ENCODE assay signal across 11 mouse cellular contexts in genomic region chr10:40649634-40650033, GRCm38 (mm10). TPM values are rescaled to one million over a fixed set of nuclear protein-coding genes. Genes with fewer than 3 reads are reported as not detected.
DNase-seq lines count a peak whose midpoint lies in the region; ATAC-seq lines count a peak whose summit lies in the region.
"Had no signal": no experiment of that assay in that cellular context is flagged by ENCODE, and none has a peak within 500 bp of the region (broad histone marks: within the 10 kb centered on the region; RNA-seq: fewer than 3 reads in every experiment).

No protein-coding gene starts in this region.

- intact Hi-C loops in left cerebral cortex, postnatal 10 days (cut with DNase I) = loop anchor here (2.0 to 10.0 kb wide), 2 partner anchors 235 to 635 kb away; no protein-coding TSS in a partner anchor

- ATAC-seq in hindbrain, embryonic 11.5 days (ENCODE audit: low FRiP score) = no peak
- ATAC-seq in monocyte, adult 5-6 weeks (replicated peaks; ENCODE audit: insufficient number of reproducible peaks, low FRiP score, low TSS enrichment, poor library complexity, severe bottlenecking) = no peak

- no peak overlapping the region for H3K27ac ChIP-seq in hindbrain, embryonic 11.5 days (ENCODE audit: low read depth, low read length)
- no peak overlapping the region for H3K27ac ChIP-seq in hindbrain, embryonic 10.5 days
- H3K27ac ChIP-seq: heart, embryonic 10.5 days; lung, embryonic 15.5 days had no signal

- 0 out of 2 replicates have a peak, but pooled peaks cover 2% of the 10 kb centered on the region for H3K4me1 ChIP-seq in hindbrain, embryonic 11.5 days (replicated peaks; ENCODE audit: control insufficient read depth, insufficient read depth, low read length)
- peaks cover 18% of the 10 kb centered on the region; the same call in 1 of the 2 replicates for H3K4me1 ChIP-seq in hindbrain, embryonic 10.5 days (replicated peaks)
- H3K4me1 ChIP-seq: heart, embryonic 10.5 days had no signal

- no peaks in the 10 kb centered on the region for H3K9me3 ChIP-seq in hindbrain, embryonic 11.5 days (ENCODE audit: control insufficient read depth, low read length)
- H3K9me3 ChIP-seq in hindbrain, embryonic 10.5 days = peaks cover 17% of the 10 kb centered on the region
- H3K9me3 ChIP-seq: lung, embryonic 15.5 days had no signal

- no peak overlapping the region for H3K4me3 ChIP-seq in hindbrain, embryonic 11.5 days (ENCODE audit: low read depth, low read length)
- H3K4me3 ChIP-seq in hindbrain, embryonic 10.5 days = no peak overlapping the region
- H3K4me3 ChIP-seq: heart, embryonic 10.5 days; lung, embryonic 15.5 days had no signal

- no peak overlapping the region for H3K9ac ChIP-seq in hindbrain, embryonic 11.5 days (ENCODE audit: low read depth, low read length)
- H3K9ac ChIP-seq: lung, embryonic 15.5 days had no signal

- peak; percentile 41 for DNase-seq in hindbrain, embryonic 11.5 days (ENCODE audit: low spot score)
- DNase-seq in hindbrain, embryonic 10.5 days (ENCODE audit: low spot score) = no peak
- DNase-seq in 3T3-L1 (ENCODE audit: low read depth, low spot score) (peak; percentile 78), ES-CJ7 (ENCODE audit: low read depth, low spot score) (peak; percentile 21)
- peak; percentile 48 for DNase-seq in embryo, embryonic 11 days
- DNase-seq in left cerebral cortex, postnatal 10 days (ENCODE audit: extremely low spot score in 1 of 2, low spot score in 2 of 2) = no peak
- DNase-seq in thymus, postnatal 14 days = no peak
- DNase-seq: thymus, postnatal 25 days had no signal

- WGBS in hindbrain, embryonic 11.5 days = 34% methylated on average over 4 of the region's 4 CpGs
- 36% methylated on average over 4 of the region's 4 CpGs for WGBS in hindbrain, embryonic 10.5 days

- no peaks in the 10 kb centered on the region for H3K36me3 ChIP-seq in hindbrain, embryonic 11.5 days (ENCODE audit: control insufficient read depth, insufficient read depth, low read length)
- no peaks in the 10 kb centered on the region for H3K36me3 ChIP-seq in hindbrain, embryonic 10.5 days
- H3K36me3 ChIP-seq: heart, embryonic 10.5 days; lung, embryonic 15.5 days had no signal

- no peaks in the 10 kb centered on the region for H3K27me3 ChIP-seq in hindbrain, embryonic 11.5 days (ENCODE audit: control insufficient read depth, insufficient read depth, low read length)
- no peaks in the 10 kb centered on the region for H3K27me3 ChIP-seq in hindbrain, embryonic 10.5 days (ENCODE audit: insufficient read depth, poor library complexity, severe bottlenecking)
- H3K27me3 ChIP-seq: lung, embryonic 15.5 days had no signal

- no peak overlapping the region for H3K4me2 ChIP-seq in hindbrain, embryonic 11.5 days (replicated peaks; ENCODE audit: low read depth, low read length)
- H3K4me2 ChIP-seq: lung, embryonic 15.5 days had no signal

RNA-seq across cellular contexts. Expression of gene Ddo, which starts 19.8 kb away (rescaled TPM):
- 0.17 and 0.57 TPM in 2 replicates for polyA plus RNA-seq in hindbrain, embryonic 11.5 days (2014; fragmentation: Nextera tagmentation; extraction: Ambion mirVana)
- polyA plus RNA-seq in hindbrain, embryonic 10.5 days (2016; fragmentation: Nextera tagmentation; extraction: Ambion mirVana) = 0.19 and 1.4 TPM in 2 replicates
- total RNA-seq in monocyte, adult 5-6 weeks (2017) = not detected in 3 replicates
- 1 to 10 TPM; 4.8 to 5.1 TPM for total RNA-seq in left cerebral cortex, postnatal 10 days (2021)

RNA-seq across cellular contexts. Expression of gene Mettl24, which starts 33.4 kb away (rescaled TPM):
- 0.97 and 1.2 TPM in 2 replicates for polyA plus RNA-seq in hindbrain, embryonic 11.5 days (2014; fragmentation: Nextera tagmentation; extraction: Ambion mirVana)
- polyA plus RNA-seq in hindbrain, embryonic 10.5 days (2016; fragmentation: Nextera tagmentation; extraction: Ambion mirVana) = 1.2 and 1.4 TPM in 2 replicates
- not detected in 3 replicates for total RNA-seq in monocyte, adult 5-6 weeks (2017)
- 1 to 10 TPM in 1 of 2 experiments, under 1 TPM in 1; 0.99 to 1.1 TPM for total RNA-seq in left cerebral cortex, postnatal 10 days (2021)

Comparison
In these comparisons a context has a peak if more than half of its experiments do, and no peak if none do; other contexts are left out.
1. DNase-seq: peak in hindbrain, embryonic 11.5 days (single experiment), 3T3-L1 (single experiment), ES-CJ7 (single experiment) and embryo, embryonic 11 days (single experiment); none in hindbrain, embryonic 10.5 days (single experiment), left cerebral cortex, postnatal 10 days (0 of 2) and thymus, postnatal 14 days (single experiment).